Mouse (Mus musculus) v-Abl transformed pro-B cells (cell line): ENCODE results near the gene Bcl2l11.

Experiments
- in situ Hi-C, 2 experiments: fragments of 400-800 bp; cut with MboI; formaldehyde crosslinking; loops; one replicate each; pipeline ENCODE4 v1.15.1; 2025; ENCODE audit not compliant: unreplicated experiment in 2 of 2

The Bcl2l11 gene

DNA sequence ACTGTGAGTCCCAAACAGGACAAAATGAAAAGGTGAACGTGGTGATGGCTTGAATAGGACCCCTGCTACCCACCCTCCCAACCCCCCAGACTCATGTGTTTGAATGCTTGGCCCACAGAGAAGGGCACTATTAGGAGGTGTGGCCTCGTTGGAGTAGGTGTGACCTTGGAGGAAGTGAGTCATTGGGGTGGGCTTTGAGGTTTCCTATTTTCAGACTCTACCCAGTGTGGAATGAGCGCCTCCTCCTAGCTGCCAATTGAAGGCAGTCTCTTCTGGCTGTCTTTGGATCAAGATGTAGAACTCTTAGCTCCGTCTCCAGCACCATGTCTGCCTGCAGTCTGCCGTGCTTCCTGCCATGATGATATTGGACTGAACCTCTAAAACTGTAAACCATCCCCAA, 64.4 kb downstream of the Bcl2l11 start:
- in situ Hi-C loops = no loop called here

DNA sequence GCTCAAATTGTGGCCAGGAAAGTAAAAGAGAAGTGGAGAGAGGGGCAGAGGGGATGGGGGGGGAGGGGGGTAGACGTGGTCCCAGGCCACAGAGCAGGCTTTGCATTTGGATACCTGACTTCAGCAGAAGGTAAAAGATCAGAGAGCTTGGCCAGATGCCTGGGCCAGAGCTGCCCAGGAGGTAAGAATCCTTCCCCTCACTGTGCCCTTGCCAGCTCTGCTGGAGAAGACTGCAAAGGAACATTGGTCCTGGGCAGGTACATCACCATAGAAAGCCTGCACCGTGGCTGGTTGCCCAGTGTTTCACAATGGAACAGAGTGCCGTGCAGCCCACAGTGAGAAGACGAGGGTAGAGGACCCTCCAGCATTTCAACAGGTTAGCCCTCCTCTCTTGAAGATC, 67.6 kb downstream of the Bcl2l11 start:
- in situ Hi-C loops = no loop called here

DNA sequence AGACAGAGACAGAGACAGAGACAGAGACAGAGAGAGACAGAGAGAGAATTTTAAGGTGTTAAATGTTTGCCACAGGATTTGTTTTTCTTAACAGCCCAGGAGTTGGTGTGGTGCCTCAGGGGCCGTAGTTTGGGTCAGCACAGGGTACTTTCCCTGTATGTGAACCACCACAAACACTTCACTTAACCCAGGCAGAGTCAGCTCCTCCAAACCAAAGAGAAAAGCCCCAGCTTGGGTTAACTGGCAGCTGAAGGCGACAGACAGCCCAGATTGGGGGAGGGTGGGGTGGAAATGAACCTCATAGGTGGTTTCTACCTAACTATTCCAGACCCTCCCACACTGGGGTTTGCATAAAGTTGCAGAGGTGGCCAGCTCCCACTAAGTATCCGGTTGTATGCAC, 71.5 kb downstream of the Bcl2l11 start:
- in situ Hi-C loops = no loop called here

DNA sequence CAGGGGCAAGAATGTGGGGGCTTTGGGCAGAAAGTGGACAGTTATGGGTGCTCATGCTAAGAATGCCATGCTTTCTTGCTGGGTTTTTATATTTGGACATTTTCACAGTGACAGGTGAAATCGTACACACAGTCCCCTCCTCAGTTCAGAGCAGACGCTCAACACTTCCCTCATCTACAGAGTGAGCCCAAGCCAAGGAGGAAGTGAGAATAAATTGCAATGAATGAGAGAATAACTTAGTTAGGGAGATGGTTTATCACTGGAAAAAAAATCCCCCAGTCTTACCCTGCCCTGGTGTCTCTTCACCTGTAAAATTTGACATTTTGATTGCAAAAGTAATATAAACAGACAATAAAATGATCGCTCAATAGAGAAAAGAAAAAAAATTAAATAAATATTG, 77.3 kb downstream of the Bcl2l11 start:
- in situ Hi-C loops = loop anchor here in 1 of 2 experiments (5.0 kb wide), 2 partner anchors 66 to 189 kb away; no protein-coding TSS in a partner anchor

DNA sequence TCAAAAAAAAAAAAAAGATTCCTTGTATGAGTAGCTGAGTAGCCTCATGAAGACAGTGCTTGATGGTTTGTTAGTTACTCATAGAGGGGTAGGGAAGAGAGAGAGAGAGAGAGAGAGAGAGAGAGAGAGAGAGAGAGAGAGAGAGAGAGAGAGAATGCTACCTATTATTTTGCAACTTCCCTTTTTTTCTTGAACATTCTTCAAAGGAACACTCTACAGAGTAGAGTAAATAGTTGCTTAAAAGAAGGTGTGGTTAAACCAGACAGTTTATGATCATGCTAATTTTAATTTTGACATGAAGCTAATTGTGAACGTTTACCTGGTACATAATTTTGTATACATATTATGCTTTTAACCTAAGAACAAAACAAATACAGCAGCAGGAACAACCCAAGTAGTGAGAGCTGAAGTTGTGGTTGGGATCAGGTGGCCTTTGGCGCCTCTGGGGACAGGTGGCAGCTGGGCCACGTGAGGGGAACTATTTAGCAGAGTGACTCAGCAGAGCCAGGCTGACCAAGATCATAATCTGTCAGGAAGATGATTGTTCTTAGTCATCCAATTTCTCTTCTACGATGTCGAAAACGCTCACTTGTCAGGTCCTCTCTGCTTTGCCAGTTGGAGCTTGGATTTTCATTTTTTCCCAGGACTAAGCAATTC, 78.0 kb downstream of the Bcl2l11 start:
- in situ Hi-C loops = loop anchor here in 1 of 2 experiments (5.0 kb wide), 2 partner anchors 67 to 188 kb away; no protein-coding TSS in a partner anchor

DNA sequence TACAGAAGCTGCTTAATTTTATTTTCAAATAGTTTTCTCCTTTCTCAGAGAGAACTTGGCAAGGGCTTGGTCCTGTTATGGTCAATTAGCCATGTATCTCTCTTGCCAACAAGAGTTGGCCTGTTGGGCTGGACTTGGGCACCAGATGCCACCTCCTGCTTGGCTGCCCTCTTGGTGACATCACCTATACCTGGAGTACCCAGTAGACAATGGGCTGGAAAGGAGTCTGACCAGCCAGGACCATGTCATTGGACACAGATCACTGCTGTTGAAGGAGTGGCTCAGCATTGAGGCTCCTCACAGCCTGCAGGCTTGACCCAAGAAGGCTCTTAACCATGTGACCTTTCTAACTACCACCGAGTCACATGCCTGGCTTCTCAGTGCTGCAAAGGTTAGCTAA, 82.7 kb downstream of the Bcl2l11 start:
- in situ Hi-C loops = no loop called here

DNA sequence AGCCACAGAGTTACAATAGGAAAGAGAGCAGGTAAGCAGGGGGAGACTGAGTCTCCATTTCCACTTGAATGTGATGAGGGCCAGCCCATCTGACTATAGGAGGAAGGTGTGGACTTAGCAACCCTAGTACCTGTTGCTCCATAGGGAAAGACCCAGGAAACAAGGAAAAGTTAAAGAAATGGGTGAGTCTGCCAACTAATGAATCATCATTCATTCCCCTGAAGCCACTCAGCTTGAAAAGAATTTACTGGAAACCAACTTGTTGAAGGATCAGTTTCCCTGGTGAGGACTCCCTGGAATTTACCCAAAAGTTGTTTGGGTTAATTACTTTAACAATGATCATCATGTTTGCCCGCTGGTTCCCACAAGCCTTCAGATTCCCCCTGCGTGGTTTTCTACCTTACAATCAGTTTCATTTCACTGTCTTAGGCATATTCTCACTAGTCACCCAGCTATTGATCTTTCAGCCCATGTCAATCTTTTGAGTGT, 84.0 kb downstream of the Bcl2l11 start:
- in situ Hi-C loops = no loop called here

DNA sequence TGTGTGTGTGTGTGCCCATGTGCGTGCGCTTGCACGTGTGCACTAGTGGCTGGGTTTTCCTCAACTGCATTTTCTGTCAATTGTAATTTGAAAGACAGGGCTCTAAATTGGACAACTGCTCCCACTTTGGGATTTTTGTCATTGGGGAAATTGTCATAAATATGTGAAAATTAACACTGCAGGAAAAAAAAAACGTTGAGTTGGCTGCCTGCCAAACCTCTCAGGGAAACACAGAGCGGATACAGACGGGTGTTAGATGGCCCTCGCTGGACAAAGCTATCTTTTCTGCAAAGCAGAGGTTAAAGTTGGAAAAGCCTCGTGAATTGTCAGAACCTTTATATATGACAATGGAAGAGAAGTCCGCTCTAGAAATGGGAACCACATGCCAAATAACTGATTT, 84.5 kb downstream of the Bcl2l11 start:
- in situ Hi-C loops = no loop called here

DNA sequence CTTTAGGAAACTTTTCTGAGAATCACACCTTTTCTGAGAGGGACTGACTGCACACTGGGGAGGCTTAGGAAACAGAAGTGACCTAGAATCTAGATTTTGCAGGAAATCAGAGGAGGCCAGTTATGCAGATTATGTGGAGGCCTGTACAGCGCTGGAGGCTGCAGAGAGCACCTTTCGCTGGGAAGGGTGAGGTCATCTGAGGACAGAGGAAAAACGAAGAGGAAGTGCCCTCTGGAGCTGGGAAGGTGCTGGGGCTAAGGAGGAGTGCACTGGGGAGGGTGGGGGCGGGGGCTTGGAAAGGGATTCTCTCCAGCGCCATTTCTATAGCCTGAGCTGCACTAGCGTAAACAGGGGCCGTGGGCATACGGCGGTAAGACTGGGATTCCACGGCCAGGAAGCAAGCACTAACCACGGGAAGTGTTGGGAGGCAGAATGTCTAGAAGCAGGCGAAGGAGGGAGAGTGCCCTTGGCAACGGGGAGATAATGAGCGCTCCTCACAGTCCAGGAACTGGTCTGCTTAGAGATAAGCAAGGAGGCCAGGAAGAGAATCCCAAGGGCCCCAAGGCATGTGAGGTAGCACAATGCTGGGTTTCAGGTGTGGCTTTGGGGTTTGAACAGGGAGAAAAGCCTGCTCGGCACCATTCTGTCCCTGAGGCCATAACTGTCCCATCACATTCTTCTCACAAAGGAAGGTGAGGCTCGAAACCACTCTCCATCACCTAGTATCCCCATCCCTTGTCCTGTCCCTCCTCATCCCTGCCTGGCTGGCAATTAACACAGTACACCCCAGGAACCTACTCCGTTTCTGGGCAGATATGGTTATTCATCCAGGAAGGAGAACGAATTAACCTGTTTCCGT, 85.4 kb downstream of the Bcl2l11 start:
- in situ Hi-C loops = no loop called here

DNA sequence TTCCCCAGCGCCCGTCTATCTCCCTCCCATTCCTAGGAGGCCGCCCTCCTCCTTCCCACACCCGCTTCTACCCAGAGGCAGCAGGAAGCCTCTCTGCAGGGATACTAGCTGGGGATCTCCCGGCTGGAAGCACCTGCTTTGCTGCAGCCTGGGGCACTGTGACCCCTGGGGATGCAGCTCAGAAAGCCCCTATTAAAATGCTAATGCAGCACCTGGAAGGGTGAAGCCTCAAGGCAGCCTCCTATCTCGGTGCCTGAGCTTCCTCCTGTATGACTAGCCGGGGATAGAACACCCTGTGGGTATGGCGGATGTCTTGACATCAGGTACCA, 86.0 kb downstream of the Bcl2l11 start:
- in situ Hi-C loops = no loop called here
